Mouse (Mus musculus): ENCODE measurements at regions not wholly inside any gene's neighbourhood (a gene's known extent, or its start where the extent isn't known, plus 50 kb on each side); places are given as distances from the start of the nearest gene placed in this dataset.
A peak's percentile ranks its signal among the peaks of the same experiment; 100 is the strongest.

- intact Hi-C loops (cut with DNase I): no loop called here
- DNase-seq (ENCODE audit: low spot score in 2 of 2): no peak
Observed at GRCm38 (mm10) chr15:51679186-51679902, 2205.4 kb upstream of the Gm7489 start.

- DNase-seq (ENCODE audit: low spot score in 2 of 2): no peak
- intact Hi-C loops (cut with DNase I): no loop called here
Observed at GRCm38 (mm10) chr15:51680494-51680893, 2204.2 kb upstream of the Gm7489 start.

DNA sequence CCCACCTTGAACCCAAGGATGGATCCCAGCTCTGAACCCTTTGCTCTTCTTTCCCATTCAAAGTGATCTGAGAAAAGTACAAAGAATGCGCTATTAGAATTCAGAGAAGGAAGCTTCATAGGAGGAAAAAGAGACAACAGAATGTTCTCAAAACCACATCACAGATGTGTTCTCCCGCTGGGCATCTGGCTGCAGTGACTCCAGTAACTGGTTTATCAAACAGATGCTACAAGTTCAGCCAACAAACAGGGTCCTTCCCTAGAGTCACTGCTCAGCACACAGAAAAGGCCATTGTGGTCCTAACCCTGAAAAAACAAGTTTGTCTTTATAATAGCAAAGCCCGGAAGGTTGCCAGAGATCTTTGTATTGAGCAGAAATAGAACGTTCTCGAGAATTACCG lies 2203.5 kb upstream of the Gm7489 start:
- no peak for DNase-seq (ENCODE audit: low spot score in 2 of 2)
- intact Hi-C loops (cut with DNase I): no loop called here

DNA sequence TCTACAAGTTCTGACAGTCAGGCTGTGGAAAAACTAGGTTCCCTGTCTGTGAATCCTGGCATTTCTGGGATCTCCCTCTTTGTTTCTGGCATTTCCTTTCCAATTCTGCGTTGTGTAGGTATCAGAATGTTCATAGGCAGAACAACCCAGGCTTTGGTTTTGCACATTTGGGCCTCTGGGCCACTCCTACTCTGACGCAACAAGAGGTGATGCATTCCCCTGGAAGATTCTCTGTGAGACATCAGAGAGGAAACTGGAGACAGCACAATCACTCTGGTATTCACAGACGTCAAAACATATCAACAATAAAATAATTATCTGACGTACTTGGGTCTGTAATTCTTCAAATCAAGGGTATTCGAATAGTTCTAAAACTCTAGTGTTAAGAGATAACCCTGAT lies 2202.4 kb upstream of the Gm7489 start:
- DNase-seq (ENCODE audit: low spot score in 2 of 2): no peak
- intact Hi-C loops (cut with DNase I): no loop called here

DNA sequence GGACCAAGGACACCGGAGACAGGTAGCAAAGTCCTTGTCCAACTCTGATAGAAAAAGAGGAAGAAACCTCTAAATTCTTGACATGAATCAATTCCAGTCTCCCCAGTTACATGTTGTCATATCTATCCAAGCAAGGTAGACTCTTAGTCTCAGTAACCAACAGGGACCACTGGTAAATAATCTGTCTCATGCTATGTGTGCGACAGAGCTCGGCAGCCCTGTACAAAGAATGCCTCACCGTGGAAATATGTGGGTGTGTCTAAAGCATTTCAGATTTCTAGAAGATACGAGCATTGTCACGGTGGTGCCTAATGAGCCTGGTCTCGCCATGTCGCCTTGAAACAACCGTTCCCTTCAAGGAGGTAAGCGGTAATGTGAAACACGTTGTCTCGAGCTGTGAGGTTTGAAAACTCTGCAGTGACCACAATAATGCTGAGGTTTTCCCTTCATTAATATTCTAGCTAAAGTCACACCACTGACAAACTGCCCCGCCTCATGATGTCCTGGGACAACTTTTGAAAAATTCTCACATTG lies 2197.6 kb upstream of the Gm7489 start:
- intact Hi-C loops (cut with DNase I): no loop called here
- no peak for DNase-seq (ENCODE audit: low spot score in 2 of 2)

DNA sequence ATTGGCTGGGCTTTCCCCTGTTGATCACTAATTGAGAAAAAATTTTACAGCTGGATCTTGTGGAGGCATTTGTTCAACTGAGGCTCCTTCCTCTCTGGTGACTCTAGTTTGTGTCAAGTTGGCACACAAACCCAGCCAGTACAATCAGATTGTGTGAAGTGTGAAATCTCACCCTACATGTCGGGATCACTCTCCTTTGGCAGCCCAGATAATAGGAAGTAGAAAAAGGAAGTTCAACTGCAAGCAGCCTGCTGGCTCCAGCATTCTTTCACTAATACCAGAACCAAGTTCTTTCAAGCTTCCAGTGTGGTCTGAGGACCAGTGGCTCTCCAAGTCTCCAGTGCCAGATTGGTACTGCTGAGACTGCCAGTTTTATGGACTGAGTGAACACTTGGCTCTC lies 2195.2 kb upstream of the Gm7489 start:
- DNase-seq (ENCODE audit: low spot score in 2 of 2): no peak
- intact Hi-C loops (cut with DNase I): no loop called here

GRCm38 (mm10) chr15:51692671-51693070 lies 2192.0 kb upstream of the Gm7489 start:
- DNase-seq (ENCODE audit: low spot score in 2 of 2): no peak
- intact Hi-C loops (cut with DNase I): loop anchor here (10.0 kb wide), 1 partner anchor 202 kb away; no protein-coding TSS in a partner anchor

GRCm38 (mm10) chr15:51696344-51697016 lies 2188.2 kb upstream of the Gm7489 start:
- intact Hi-C loops (cut with DNase I): loop anchor here (10.0 kb wide), 1 partner anchor 198 kb away; no protein-coding TSS in a partner anchor
- peak; percentile 34 to 39 for DNase-seq (ENCODE audit: low spot score in 2 of 2)

GRCm38 (mm10) chr15:51704198-51704597 lies 2180.5 kb upstream of the Gm7489 start:
- intact Hi-C loops (cut with DNase I): no loop called here
- no peak for DNase-seq (ENCODE audit: low spot score in 2 of 2)

- intact Hi-C loops (cut with DNase I): no loop called here
- peak; percentile 66 to 67 for DNase-seq (ENCODE audit: low spot score in 2 of 2)
Observed at GRCm38 (mm10) chr15:51709871-51710655, 2174.6 kb upstream of the Gm7489 start.

- intact Hi-C loops (cut with DNase I): no loop called here
Observed at GRCm38 (mm10) chr15:51720873-51721308, 2163.8 kb upstream of the Gm7489 start.

GRCm38 (mm10) chr15:51721363-51721762 lies 2163.3 kb upstream of the Gm7489 start:
- no peak for DNase-seq (ENCODE audit: low spot score in 2 of 2)
- intact Hi-C loops (cut with DNase I): no loop called here

More at GRCm38 (mm10) chr15:51720873-51721308, 2163.8 kb upstream of the Gm7489 start:
- peak in 1 of 2 experiments; percentile 15 for DNase-seq (ENCODE audit: low spot score in 2 of 2)

DNA sequence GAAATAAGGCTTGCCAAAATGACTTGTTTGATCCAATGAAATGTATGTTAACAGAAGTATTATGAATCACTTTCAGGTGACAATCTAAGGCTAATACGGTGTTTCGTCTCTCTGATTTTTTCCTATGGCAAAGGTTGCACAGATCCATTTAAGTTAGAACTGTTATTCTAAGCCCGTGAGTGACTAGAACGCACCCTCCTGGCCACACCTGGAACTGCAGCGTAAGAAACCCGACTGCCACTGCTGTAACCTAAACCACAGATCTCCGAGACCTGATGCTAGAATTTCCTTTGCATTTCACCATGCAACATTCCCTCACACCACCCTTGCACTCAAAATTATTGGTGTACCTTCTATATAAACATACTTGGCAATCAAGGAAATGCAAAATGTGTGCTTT lies 2160.6 kb upstream of the Gm7489 start:
- intact Hi-C loops (cut with DNase I): no loop called here
- DNase-seq (ENCODE audit: low spot score in 2 of 2): no peak

DNA sequence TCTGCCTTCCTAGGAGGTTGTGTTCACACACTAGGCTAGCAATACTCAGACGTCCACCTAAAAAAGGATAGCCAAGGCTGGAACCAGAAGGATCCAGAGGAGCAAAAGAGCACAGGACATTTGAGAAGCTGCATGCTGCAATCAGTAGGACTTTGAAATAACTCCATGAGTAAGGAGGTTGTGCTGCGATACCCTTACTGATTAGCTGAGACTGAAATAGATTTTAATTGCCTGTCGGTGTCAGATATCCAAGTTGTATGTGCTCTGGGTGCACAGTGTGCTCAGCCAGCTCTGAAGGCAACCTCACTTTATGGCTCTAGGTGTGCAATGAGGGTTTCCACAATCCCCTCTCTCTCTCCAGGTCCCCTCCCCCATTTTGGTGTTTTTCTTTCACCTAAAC lies 2159.2 kb upstream of the Gm7489 start:
- intact Hi-C loops (cut with DNase I): no loop called here
- no peak for DNase-seq (ENCODE audit: low spot score in 2 of 2)

DNA sequence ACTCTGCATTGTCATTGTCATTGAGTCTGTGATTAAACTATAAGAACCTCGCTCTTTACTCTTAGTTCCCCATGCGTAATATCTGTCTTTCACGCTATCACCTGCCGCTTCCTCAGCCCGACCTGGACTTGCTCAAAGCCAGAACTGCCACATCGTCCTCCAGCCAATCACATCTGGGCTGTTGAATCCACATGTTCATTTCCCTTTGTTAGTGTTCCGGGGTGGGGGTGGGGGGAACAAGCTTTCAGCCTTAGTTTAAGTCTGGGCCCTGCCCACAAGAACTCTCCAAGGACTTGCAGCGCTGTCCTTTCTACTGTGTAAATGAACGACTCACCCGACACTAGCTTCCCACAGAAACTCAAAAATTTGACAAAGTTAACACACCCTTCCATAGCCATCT lies 2154.6 kb upstream of the Gm7489 start:
- intact Hi-C loops (cut with DNase I): no loop called here
- DNase-seq (ENCODE audit: low spot score in 2 of 2): no peak

- peak; percentile 23 to 24 for DNase-seq (ENCODE audit: low spot score in 2 of 2)
- intact Hi-C loops (cut with DNase I): no loop called here
Observed at GRCm38 (mm10) chr15:51730805-51731412, 2153.8 kb upstream of the Gm7489 start.

GRCm38 (mm10) chr15:51734194-51734593 lies 2150.5 kb upstream of the Gm7489 start:
- intact Hi-C loops (cut with DNase I): no loop called here
- no peak for DNase-seq (ENCODE audit: low spot score in 2 of 2)

Data from left cerebral cortex, postnatal 14 days (tissue).